Mouse (Mus musculus) megakaryocyte, embryonic 14.5 days (primary cell): ENCODE data around the gene Pxk.

Experiments used
- FLI1 ChIP-seq: IDR thresholded peaks from 2 replicates; pipeline ENCODE4 v1.6.1; 2012; ENCODE audit warnings: low read length, inconsistent platforms, mixed read lengths
- GATA1 ChIP-seq: IDR thresholded peaks from 3 replicates; pipeline ENCODE4 v1.6.1; 2012; ENCODE audit warnings: mixed read lengths, low read length, inconsistent platforms, borderline replicate concordance

- TF ChIP-seq GATA1 = no peak
- TF ChIP-seq FLI1 = no peak
These were observed 115.8 kb downstream of the Pxk start, which contains the start of gene Kctd6 for GRCm38 (mm10) chr14:8213803-8214224.
